Mouse (Mus musculus) heart, postnatal 25 days (tissue): Measurements from ENCODE around the gene Selenoi. TPM values are rescaled to one million over a fixed set of nuclear protein-coding genes. Genes with fewer than 3 reads are reported as not detected.

Experiments
- DNase-seq: peaks from one replicate; pipeline ENCODE4 v3.0.0; 2022; ENCODE audit warnings: low spot score
- intact Hi-C: fragments of 180-260 bp; cut with DNase I; formaldehyde crosslinking; loops from one replicate; pipeline ENCODE4 v1.15.1; 2025
- total RNA-seq, 2 experiments: library from RNA; stranded (reverse); gene quantifications; 2 replicates each; pipeline ENCODE4 v1.2.3; 2021

The Selenoi gene
- total RNA-seq, 2 experiments from 2014 or later = 14.1 to 16.2 TPM

GRCm38 (mm10) chr5:30287106-30287882 lies 54.9 kb downstream of the Selenoi start:
- DNase-seq = no peak
- intact Hi-C loops = no loop called here

Other genes starting within 250 kb of the Selenoi start
- not detected for gene Il6, start 219.5 kb upstream of the Selenoi start, total RNA-seq
- 1 to 10 TPM; 2.4 to 5.2 TPM for gene Tyms, start 159.0 kb upstream of the Selenoi start, total RNA-seq
- under 1 TPM; 0.05 to 0.11 TPM for gene Garem2, start 127.4 kb upstream of the Selenoi start, total RNA-seq
- gene 3110082J24Rik, start 126.5 kb upstream of the Selenoi start, total RNA-seq = not detected
- 1,000 to 10,000 TPM; 1,064 to 1,096 TPM for gene Hadha, start 77.4 kb upstream of the Selenoi start, total RNA-seq
- gene Hadhb, start 77.3 kb upstream of the Selenoi start, total RNA-seq = 1,000 to 10,000 TPM; 1,651 to 1,795 TPM
- under 1 TPM; 0.08 to 0.11 TPM for gene Adgrf3, start 26.9 kb upstream of the Selenoi start, total RNA-seq
- not detected for gene Drc1, start 48.8 kb downstream of the Selenoi start, total RNA-seq
- gene Otof, start 229.4 kb downstream of the Selenoi start, total RNA-seq = not detected
- not detected for gene 1700001C02Rik, start 233.5 kb downstream of the Selenoi start, total RNA-seq